ENCODE assay signal across 12 mouse cellular contexts in genomic region chr6:119502031-119502430, GRCm38 (mm10). TPM values are rescaled to one million over a fixed set of nuclear protein-coding genes. Genes with fewer than 3 reads are reported as not detected.
A peak's percentile ranks its signal among the peaks of the same experiment; 100 is the strongest.
DNase-seq lines count a peak whose midpoint lies in the region; ATAC-seq and TF ChIP-seq lines count a peak whose summit lies in the region.
"Had no signal": no experiment of that assay in that cellular context is flagged by ENCODE, and none has a peak within 500 bp of the region (broad histone marks: within the 10 kb centered on the region; RNA-seq: fewer than 3 reads in every experiment).

No protein-coding gene starts in this region.

- intact Hi-C loops in heart, adult 2 months (cut with DNase I): no loop called here

- no peaks in the 10 kb centered on the region for H3K79me2 ChIP-seq in heart, adult 2 months (replicated peaks; ENCODE audit: control insufficient read depth, insufficient read depth, low read length)

- TF ChIP-seq EP300 in heart, adult 2 months (IDR thresholded peaks at IDR 0.05; ENCODE audit: insufficient read depth, low read depth, low read length): no peak

- no peaks in the 10 kb centered on the region for H3K36me3 ChIP-seq in heart, embryonic 10.5 days
- no peaks in the 10 kb centered on the region for H3K36me3 ChIP-seq in heart, adult 2 months (ENCODE audit: control insufficient read depth, insufficient read depth, low read length)
- H3K36me3 ChIP-seq: embryonic facial prominence, embryonic 12.5 days; liver, embryonic 15.5 days had no signal

- H3K4me3 ChIP-seq in heart, embryonic 10.5 days: no peak overlapping the region
- H3K4me3 ChIP-seq in heart, adult 2 months: no peak overlapping the region
- H3K4me3 ChIP-seq: embryonic facial prominence, embryonic 12.5 days; liver, embryonic 15.5 days had no signal

- no peaks in the 10 kb centered on the region for H3K9me3 ChIP-seq in heart, embryonic 10.5 days
- H3K9me3 ChIP-seq: embryonic facial prominence, embryonic 12.5 days; liver, embryonic 15.5 days had no signal

- peak; percentile 50 to 55; a peak in 3 of 4 replicates for ATAC-seq in hematopoietic stem cell, adult 5-6 weeks (replicated peaks in 1 of 2; ENCODE audit: insufficient read depth in 1 of 2, low FRiP score in 2 of 2, low TSS enrichment in 1 of 2, low read depth in 1 of 2, poor library complexity in 2 of 2, severe bottlenecking in 2 of 2)
- peak; percentile 48; the same call in 1 of the 2 replicates for ATAC-seq in neutrophil, adult 5-6 weeks (ENCODE audit: extremely low read depth, insufficient number of reproducible peaks, low FRiP score, poor library complexity, severe bottlenecking)
- ATAC-seq: forebrain, embryonic 14.5 days had no signal

- H3K4me1 ChIP-seq in heart, embryonic 10.5 days: peaks cover 14% of the 10 kb centered on the region; the same call in 1 of the 2 replicates
- H3K4me1 ChIP-seq in heart, adult 2 months (ENCODE audit: control insufficient read depth, insufficient read depth, low read length): no peaks in the 10 kb centered on the region

- no peaks in the 10 kb centered on the region for H3K27me3 ChIP-seq in heart, embryonic 10.5 days (ENCODE audit: insufficient read depth, poor library complexity, severe bottlenecking)
- no peaks in the 10 kb centered on the region for H3K27me3 ChIP-seq in heart, adult 2 months (ENCODE audit: control insufficient read depth, insufficient read depth, low read length)
- H3K27me3 ChIP-seq: embryonic facial prominence, embryonic 12.5 days; liver, embryonic 15.5 days had no signal

- H3K27ac ChIP-seq in heart, embryonic 10.5 days: 0 out of 2 replicates have a peak overlapping the region, but pooled peaks have one; percentile 11
- H3K27ac ChIP-seq in heart, adult 2 months: no peak overlapping the region
- H3K27ac ChIP-seq: embryonic facial prominence, embryonic 12.5 days; liver, embryonic 15.5 days had no signal

- DNase-seq in heart, embryonic 10.5 days (ENCODE audit: low spot score): no peak
- no peak for DNase-seq in heart, adult 2 months
- peak; percentile 77 for DNase-seq in A20 (ENCODE audit: low read depth, low spot score)
- DNase-seq in cerebellum, adult 11-12 months: no peak
- no peak for DNase-seq in embryo, embryonic 11 days
- DNase-seq in right cerebral cortex, adult 2 months (ENCODE audit: low spot score in 2 of 2): no peak
- DNase-seq: cerebellum, adult 2 months had no signal

- 41% methylated on average over 9 of the region's 9 CpGs for WGBS in heart, embryonic 10.5 days
- 37% methylated on average over 9 of the region's 9 CpGs for WGBS in heart, adult 2 months

- TF ChIP-seq CTCF in heart, adult 2 months (IDR thresholded peaks at IDR 0.05): no peak

- TF ChIP-seq POLR2A in heart, adult 2 months (IDR thresholded peaks at IDR 0.05; ENCODE audit: insufficient read depth, low read depth, low read length): no peak

- H3K9ac ChIP-seq in heart, adult 2 months (ENCODE audit: low read depth, low read length): no peak overlapping the region
- H3K9ac ChIP-seq: embryonic facial prominence, embryonic 12.5 days; liver, embryonic 15.5 days had no signal

RNA-seq across cellular contexts. Expression of gene Fbxl14, which starts 22.6 kb away (rescaled TPM):
- polyA plus RNA-seq in heart, embryonic 10.5 days (2016; fragmentation: Nextera tagmentation; extraction: Ambion mirVana): 2.4 and 3.9 TPM in 2 replicates
- total RNA-seq in heart, adult 2 months (2021): 10 to 100 TPM; 16.0 to 16.6 TPM
- 19.7 and 20.3 TPM in 2 replicates for polyA plus RNA-seq in heart, adult 2 months (2012; rRNA removed)
- 57.2 and 67.6 TPM in 2 replicates for total RNA-seq in hematopoietic stem cell, adult 5-6 weeks (2017)
- total RNA-seq in neutrophil, adult 5-6 weeks (2017): 58.9 and 63.7 TPM in 2 replicates

RNA-seq across cellular contexts. Expression of gene Wnt5b, which starts 42.1 kb away (rescaled TPM):
- 6.7 and 8.0 TPM in 2 replicates for polyA plus RNA-seq in heart, embryonic 10.5 days (2016; fragmentation: Nextera tagmentation; extraction: Ambion mirVana)
- 1 to 10 TPM; 2.4 to 3.0 TPM for total RNA-seq in heart, adult 2 months (2021)
- 2.5 and 2.9 TPM in 2 replicates for polyA plus RNA-seq in heart, adult 2 months (2012; rRNA removed)
- 0.81 TPM in 1 of 2 replicates, not detected in the other for total RNA-seq in hematopoietic stem cell, adult 5-6 weeks (2017)
- 0.23 TPM in 1 of 2 replicates, not detected in the other for total RNA-seq in neutrophil, adult 5-6 weeks (2017)
